Mouse (Mus musculus) cerebellum, postnatal 10 days (tissue): ENCODE data around the gene Arhgap45.

Experiments
- DNase-seq, 2 experiments: peaks; one replicate each; pipeline ENCODE4 v3.0.0; 2021; ENCODE audit warnings: mixed read lengths in 2 of 2

The Arhgap45 gene

GRCm38 (mm10) chr10:80016511-80016910, at the start of gene Arhgap45:
TSS of gene Arhgap45 (plus strand) at chr10:80016653.
- DNase-seq, result no peak

DNA sequence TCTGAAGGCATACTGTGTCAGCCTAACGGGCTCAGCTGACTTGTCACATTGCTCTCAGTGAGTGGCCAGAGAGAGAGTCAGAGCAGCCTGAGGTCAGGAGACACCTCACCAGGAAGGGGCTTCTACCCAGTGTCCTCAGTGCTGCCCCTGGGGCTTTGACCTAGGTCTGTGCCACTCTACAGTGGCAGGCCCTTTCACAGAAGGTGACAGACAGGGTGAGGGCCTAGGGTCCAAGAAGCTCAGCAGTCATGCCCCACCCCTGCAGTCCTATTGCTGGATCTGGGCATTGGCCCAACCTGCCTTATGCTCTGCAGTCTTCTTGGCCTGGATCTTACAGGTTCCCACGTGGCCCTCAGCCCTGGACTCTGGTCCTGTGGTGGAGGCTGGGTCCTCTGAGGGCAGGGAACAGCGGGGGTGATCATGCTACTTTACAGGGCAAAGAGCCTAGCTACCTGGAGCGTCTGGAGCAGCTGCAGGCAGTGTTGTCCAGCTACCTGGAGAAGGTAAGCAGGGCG, 49.5 kb upstream of the Arhgap45 start:
- peak; percentile 78 to 85 for DNase-seq

GRCm38 (mm10) chr10:79968181-79968580, 48.3 kb upstream of the Arhgap45 start:
- peak; percentile 69 to 82 for DNase-seq

DNA sequence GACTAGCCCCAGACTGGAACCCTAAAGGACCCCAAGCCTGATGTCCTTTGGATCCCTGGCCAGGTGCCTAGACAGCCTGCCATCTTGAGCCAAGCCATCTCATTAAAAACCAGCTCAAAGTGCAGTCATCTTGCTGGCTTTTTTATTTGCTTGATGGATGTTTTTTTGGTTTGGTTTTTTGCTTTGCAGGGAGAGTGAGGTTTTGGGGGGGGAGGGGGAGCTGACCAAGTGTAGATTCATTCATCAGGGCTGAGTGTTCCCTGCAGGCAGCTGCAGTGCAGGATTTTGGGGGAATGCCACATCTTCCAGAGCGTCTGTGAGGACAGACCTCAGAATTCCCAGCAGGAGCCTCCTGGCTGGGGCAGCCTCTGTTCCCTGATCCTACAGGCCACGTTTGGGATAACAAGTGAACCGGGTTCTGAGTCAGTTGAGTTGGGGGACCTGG, 47.3 kb upstream of the Arhgap45 start:
- peak; percentile 77 to 78 for DNase-seq

DNA sequence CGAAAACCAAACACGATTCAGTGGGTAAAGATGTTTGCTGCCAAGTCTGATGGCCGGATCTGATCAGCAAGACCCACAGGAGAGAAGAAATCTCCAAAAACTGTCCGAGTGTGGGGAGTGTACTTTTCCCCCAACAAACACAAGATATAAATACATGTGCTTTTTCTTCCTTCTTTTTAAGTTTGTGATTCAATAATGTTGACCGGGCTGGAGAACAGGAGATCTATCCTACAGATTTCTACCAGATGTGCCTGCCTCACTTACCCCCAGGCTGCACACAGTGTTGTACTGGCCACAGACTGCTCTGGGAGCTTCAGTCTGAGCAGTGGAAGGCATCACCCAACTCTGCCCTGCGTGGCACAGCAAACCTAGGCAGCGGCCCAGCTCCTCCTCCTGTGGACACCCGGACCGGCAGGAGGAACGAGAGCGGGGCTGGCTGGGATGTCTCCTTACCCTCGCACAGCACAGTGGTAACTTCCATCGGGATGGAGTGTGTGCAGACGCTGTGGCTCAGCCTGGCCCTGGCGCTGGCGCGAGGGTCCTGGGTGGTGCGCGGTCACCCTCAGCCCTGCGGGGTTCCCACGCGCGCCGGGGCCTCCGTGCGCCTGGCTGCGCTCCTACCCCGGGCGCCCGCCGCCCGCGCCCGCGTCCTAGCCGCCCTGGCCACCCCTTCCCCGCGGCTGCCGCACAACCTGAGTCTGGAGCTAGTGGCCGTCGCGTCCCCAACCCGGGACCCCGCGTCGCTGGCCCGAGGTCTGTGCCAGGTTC, 45.9 kb upstream of the Arhgap45 start, which contains the start of gene Grin3b:
Grin3b (plus strand) TSS at position 301 of the 768 bp plus-strand sequence.
- peak; percentile 51 to 53 for DNase-seq

GRCm38 (mm10) chr10:79971183-79971497, 45.3 kb upstream of the Arhgap45 start:
- peak in 1 of 2 experiments; percentile 54 for DNase-seq

- peak; percentile 51 to 61 for DNase-seq
Measured at GRCm38 (mm10) chr10:79972831-79973230, 43.6 kb upstream of the Arhgap45 start.

DNA sequence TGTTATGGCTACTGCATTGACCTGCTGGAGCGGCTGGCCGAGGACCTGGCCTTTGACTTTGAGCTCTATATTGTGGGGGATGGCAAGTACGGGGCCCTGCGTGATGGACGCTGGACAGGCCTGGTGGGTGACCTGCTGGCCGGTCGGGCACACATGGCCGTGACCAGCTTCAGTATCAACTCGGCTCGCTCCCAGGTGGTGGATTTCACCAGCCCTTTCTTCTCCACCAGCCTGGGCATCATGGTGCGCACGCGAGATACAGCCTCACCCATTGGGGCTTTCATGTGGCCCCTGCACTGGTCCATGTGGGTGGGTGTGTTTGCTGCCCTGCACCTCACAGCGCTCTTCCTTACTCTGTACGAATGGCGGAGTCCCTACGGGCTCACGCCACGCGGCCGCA, 42.4 kb upstream of the Arhgap45 start:
- DNase-seq, result no peak

DNA sequence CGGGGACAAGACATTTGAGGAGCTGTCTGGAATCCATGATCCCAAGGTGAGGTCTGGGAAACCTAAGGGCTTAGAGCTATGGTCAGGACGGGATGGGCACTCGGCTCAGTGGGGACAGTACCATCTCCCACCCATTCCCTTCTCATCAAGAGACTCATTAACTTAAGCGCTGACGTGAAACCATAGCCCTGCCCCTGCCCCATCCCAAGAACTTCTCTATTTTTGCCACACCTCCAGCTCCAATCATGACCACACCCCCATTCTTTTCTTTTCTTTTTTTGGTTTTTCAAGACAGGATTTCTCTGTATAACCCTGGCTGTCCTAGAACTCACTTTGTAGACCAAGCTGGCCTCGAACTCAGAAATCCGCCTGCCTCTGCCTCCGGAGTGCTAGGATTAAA, 41.8 kb upstream of the Arhgap45 start:
- DNase-seq, result no peak

DNA sequence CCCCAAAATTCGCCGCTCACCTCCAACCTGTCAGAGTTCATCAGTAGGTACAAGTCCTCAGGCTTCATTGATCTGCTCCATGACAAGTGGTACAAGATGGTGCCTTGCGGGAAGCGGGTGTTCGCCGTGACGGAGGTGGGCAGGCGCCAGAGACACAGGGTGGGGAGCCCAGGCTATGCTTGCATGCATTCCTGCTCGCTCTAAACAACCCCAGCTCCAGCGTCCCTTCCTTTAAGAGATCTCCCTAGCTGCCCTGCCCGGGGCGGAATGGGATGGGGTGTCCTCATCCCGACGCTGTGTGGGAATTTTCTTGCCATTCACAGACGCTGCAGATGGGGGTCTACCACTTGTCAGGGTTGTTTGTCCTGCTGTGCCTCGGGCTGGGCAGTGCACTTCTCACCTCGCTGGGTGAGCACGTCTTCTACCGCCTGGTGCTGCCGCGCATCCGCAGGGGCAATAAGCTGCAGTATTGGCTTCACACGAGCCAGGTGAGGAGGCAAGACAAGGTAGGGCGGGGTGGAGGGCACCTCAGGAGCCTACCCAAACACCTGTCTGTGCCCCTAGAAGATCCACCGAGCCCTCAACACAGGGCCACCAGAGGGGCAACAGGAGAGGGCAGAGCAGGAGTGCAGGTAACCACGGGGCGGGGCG, 40.3 kb upstream of the Arhgap45 start:
- no peak for DNase-seq

DNA sequence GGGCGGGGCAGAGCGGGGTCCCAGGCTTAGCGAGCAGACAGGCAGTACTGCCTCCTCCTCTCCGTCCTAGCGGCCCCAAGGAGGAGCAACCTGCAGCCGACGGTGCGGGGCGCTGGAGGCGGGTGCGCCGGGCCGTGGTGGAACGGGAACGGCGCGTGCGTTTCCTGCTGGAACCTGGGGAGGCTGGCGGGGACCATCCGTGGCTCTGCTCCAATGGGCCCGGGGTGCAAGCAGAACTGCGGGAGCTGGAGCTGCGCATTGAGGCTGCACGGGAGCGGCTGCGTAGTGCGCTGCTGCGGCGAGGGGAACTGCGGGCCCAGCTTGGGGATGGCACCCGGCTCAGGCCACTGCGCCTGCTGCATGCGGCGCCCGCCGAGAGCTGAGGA, 39.7 kb upstream of the Arhgap45 start:
- DNase-seq, result no peak

DNA sequence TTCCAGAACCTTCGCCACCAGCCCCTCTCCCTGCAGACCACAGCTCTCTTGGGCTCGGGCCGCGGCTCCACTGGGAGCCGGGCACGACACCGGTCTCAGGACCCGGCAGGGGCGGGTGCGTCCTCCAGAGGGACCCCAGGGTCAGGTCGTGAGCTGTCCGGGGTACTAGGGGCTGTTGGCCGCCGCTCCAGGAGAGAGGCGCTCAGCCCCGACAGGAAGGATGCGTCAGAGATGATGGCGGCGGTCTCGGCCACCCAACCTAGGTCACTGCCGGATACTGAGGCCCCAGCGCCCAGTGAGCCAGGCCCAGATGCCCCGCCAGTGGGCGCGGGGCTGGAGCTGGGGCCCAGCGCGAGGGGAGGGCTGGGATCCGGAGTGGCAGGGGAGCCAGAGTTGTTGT, 39.1 kb upstream of the Arhgap45 start:
- peak in 1 of 2 experiments; percentile 20 for DNase-seq

- no peak for DNase-seq
Measured at GRCm38 (mm10) chr10:79978061-79978460, 38.4 kb upstream of the Arhgap45 start.

DNA sequence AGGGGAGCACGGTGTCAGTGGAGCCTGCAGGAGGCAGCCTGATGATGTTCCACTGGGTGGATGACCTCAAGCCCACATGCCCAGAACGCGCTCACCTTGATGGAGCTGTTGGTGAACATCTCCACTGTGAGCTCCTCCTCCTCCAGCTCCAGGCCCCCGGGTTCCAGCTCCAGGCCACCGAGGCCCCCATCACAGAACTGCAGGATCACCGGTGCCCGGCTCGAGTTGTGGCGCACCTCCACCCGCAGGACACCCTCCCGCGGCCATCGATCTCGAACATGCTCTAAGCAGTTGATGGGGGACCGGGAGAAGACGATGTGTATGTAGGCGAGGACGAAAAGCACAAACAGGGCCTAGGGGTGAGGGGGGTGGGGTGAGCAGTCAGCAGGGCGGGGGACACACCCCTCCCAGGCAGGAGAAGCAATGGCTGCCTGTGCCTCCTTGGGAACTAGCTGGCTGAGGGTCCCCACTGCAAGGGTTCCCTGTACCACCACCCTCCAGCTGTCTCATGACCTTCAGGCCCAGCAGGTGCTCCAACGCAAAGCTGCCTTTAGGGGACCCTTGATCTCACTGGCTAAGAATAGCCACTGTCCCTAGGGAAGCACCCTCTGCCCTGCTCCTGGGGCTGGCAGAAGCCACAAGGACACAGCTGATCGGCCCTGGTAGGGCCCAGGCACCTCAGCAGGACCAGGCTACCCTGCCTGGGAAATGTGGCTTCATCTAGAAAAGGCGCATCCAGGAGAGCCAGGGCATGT, 36.9 kb upstream of the Arhgap45 start:
- no peak for DNase-seq

DNA sequence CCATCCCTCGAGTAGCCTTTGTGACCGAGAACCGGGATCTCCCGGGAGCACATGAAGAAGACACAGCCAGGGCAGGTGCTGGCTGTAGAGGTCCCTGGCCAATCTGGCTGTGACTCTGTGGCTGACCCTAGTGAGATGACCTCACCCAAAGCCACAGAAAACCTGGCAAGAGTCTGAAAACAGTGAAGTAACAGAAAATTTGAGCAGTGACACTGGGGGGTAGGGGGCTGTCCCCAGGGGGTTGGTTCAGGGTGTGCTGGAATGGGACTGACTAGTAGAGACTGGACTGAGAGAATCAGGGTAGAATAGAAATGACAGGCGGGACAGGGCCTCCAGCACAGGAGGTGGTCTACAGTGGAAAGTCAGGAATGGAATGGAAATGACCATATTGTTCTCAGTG, 33.2 kb upstream of the Arhgap45 start:
- peak; percentile 54 to 61 for DNase-seq

DNA sequence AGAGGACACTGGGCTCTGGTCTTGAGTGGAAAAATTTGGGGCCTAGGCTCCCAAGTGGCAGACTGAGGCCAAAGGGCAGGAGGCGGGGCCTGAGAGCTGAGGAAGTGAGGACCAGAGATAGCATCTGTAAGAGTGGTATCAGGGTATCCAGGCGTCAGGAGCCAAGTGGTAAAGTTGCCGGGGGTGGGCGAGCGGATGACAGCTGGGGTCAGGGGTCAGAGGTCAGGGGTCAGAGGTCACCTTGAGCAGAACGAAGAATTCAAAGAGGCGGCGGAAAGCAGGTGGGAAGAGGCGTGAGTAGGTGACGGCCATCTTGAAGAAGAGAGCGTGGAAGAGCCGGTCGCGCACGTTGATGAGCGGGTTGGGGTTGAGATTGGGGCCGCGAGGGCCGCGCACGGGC, 32.8 kb upstream of the Arhgap45 start:
- peak; percentile 80 to 87 for DNase-seq

GRCm38 (mm10) chr10:79984195-79984816, 32.1 kb upstream of the Arhgap45 start, which contains the start of gene Tmem259:
TSS of gene Tmem259 (minus strand) at chr10:79984330.
- peak; percentile 90 to 93 for DNase-seq

DNA sequence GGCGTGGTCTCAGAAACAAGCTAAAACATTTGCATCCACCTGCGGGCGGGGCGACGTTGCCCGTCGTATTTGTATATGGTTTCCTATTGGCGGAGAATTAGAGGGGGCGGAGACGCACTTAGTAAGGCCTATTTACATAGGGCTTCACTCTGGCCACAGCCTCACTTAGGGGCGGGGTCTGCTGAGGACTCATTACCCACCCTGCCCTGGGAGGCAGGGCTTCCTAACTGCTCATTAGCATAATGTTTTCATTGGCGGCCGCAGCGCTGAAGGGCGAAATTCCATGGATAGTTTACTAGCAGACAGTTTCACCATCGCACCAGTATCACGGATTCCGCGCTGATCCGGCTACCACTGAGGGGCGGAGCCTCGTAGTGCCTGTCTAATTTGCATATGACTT, 31.6 kb upstream of the Arhgap45 start:
- DNase-seq, result peak; percentile 96 to 98

DNA sequence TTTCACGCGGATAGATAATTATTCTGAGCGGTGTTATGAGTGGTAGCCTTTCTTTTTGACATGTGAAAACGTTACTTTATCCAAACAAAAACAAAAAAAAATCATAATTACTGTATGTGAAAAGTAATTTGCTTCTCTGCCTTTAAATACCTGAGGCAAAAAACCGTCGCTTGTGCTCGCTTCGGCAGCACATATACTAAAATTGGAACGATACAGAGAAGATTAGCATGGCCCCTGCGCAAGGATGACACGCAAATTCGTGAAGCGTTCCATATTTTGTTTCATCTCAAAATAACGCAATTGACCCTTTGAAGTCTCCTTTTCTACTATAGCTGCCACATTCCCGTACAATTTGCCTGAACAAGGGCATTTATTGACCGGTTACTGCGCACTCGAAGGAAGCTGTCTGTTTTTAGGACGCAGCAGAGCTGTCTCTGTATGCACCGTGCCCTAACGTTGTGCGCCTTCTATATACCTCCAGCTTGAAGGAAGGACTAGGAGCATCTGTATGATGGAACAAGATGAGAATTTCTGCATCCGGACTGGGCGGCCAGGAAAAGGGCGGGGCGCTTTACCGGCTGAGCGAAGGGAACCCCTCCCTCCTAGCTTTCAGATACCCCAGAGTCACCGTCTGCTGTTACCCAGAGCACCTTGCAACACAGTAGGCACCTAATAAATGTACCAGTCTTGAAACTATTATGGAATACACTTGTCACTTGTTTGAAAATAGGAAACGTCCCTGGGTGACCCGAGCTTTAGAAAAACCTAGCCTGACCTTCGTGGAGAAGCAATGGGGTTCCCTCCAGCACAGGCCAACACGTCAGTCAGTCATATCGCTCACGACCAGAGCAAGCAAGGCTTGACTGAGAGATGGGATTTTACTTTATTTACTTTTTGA, 30.9 kb upstream of the Arhgap45 start:
- DNase-seq, result peak; percentile 79 to 85

DNA sequence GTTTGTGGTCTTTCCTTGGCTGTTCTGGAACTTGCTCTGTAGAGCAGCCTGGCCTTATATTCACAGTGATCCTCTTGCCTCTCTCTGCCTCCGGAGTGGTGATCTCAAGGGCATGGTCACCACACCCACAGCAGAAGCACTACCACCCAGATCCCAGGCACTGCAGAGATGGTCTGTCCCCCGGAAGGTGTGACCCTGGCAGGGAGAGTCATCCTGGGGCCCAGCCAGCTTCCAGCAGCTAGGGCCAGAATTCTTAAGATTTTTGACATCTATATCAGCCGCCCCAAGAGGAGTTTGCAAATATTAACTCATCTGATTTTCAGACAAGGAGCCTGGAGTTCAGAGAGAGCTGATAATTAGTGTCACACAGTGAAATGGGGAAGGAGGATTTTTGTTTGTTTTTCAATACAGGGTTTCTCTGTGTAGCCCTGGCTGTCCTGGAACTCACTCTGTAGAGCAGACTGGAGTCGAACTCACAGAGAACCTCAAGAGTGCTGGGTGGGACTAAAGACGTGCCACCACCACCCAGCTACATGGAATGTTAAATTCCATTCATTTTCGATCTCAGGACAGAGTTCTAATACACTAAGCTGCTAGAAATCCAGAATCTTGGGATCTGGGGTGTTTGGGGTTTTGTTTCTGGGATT, 30.1 kb upstream of the Arhgap45 start:
- DNase-seq, result peak; percentile 59 to 64

- DNase-seq, result peak; percentile 94 to 97
Measured at GRCm38 (mm10) chr10:79986963-79987362, 29.5 kb upstream of the Arhgap45 start.
